Mouse (Mus musculus): ENCODE measurements at regions not wholly inside any gene's neighbourhood (a gene's known extent, or its start where the extent isn't known, plus 50 kb on each side); places are given as distances from the start of the nearest gene placed in this dataset.

- ATAC-seq (no peak), DNase-seq (ENCODE audit: low spot score) (no peak)
- Histone ChIP-seq H3K9ac (replicated peaks; ENCODE audit: low read depth) (no peak overlapping the region), H3K27ac (ENCODE audit: low read length) (no peak overlapping the region), H3K36me3 (ENCODE audit: insufficient read depth, low read length) (no peaks in the 10 kb centered on the region), H3K27me3 (replicated peaks; ENCODE audit: insufficient read depth, low read length) (no peaks in the 10 kb centered on the region), H3K4me2 (replicated peaks; ENCODE audit: low read depth, low read length) (no peak overlapping the region), H3K4me1 (ENCODE audit: insufficient read depth, low read depth, low read length) (no peaks in the 10 kb centered on the region), H3K9me3 (ENCODE audit: low read length) (no peaks in the 10 kb centered on the region), H3K4me3 (ENCODE audit: low read depth, low read length) (no peak overlapping the region)
- WGBS = 73% methylated on average over 2 of the region's 2 CpGs
- TF ChIP-seq EP300 (IDR thresholded peaks at IDR 0.05) (no peak), CTCF (IDR thresholded peaks at IDR 0.05) (no peak)
These were observed 240.7 kb downstream of the Pmp22 start for GRCm38 (mm10) chr11:63369475-63369874.

GRCm38 (mm10) chr11:63376311-63376710, 247.5 kb downstream of the Pmp22 start:
- Histone ChIP-seq H3K27ac (ENCODE audit: low read length) (no peak overlapping the region), H3K9ac (replicated peaks; ENCODE audit: low read depth) (no peak overlapping the region), H3K4me3 (ENCODE audit: low read depth, low read length) (no peak overlapping the region), H3K27me3 (replicated peaks; ENCODE audit: insufficient read depth, low read length) (no peaks in the 10 kb centered on the region), H3K4me1 (ENCODE audit: insufficient read depth, low read depth, low read length) (no peaks in the 10 kb centered on the region), H3K36me3 (ENCODE audit: insufficient read depth, low read length) (no peaks in the 10 kb centered on the region), H3K4me2 (replicated peaks; ENCODE audit: low read depth, low read length) (no peak overlapping the region), H3K9me3 (ENCODE audit: low read length) (no peaks in the 10 kb centered on the region)
- DNase-seq (ENCODE audit: low spot score) = no peak
- no peak for TF ChIP-seq CTCF (IDR thresholded peaks at IDR 0.05)
- no peak for TF ChIP-seq EP300 (IDR thresholded peaks at IDR 0.05)
- WGBS = 95% methylated on average over 3 of the region's 3 CpGs
- no peak for ATAC-seq

DNA sequence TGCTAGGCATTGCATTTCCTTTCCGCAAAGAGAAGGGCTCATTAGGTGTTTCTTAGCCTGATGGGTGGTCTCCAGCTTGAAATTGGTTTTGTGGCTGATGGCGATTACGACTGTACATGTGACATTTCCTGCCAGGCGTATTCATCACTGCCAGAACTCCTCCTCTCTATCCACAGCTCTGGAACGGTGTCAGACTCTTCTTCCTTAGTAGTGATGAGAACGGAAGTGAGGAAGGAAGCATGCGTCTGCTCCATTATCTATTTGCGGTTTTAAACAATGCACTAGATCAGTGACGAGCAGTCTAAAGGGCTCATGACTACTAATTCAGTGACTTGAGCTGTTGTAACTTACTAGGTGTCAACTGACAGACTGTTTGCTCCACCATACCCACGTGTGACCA, 248.2 kb downstream of the Pmp22 start:
- no peak overlapping the region for H3K27ac ChIP-seq (ENCODE audit: low read length)

GRCm38 (mm10) chr11:63388247-63388646, 259.5 kb downstream of the Pmp22 start:
- TF ChIP-seq CTCF (IDR thresholded peaks at IDR 0.05) (no peak), EP300 (IDR thresholded peaks at IDR 0.05) (no peak)
- no peak overlapping the region for H3K4me3 ChIP-seq (ENCODE audit: low read depth, low read length)
- WGBS = 73% methylated on average over 4 of the region's 4 CpGs
- H3K27ac ChIP-seq (ENCODE audit: low read length) = no peak overlapping the region
- H3K4me1 ChIP-seq (ENCODE audit: insufficient read depth, low read depth, low read length) = no peaks in the 10 kb centered on the region
- no peaks in the 10 kb centered on the region for H3K9me3 ChIP-seq (ENCODE audit: low read length)
- no peak overlapping the region for H3K9ac ChIP-seq (replicated peaks; ENCODE audit: low read depth)
- H3K4me2 ChIP-seq (replicated peaks; ENCODE audit: low read depth, low read length) = no peak overlapping the region
- H3K36me3 ChIP-seq (ENCODE audit: insufficient read depth, low read length) = no peaks in the 10 kb centered on the region
- ATAC-seq (no peak), DNase-seq (ENCODE audit: low spot score) (no peak)
- H3K27me3 ChIP-seq (replicated peaks; ENCODE audit: insufficient read depth, low read length) = no peaks in the 10 kb centered on the region

More for the DNA sequence above, 248.2 kb downstream of the Pmp22 start:
- no peaks in the 10 kb centered on the region for H3K9me3 ChIP-seq (ENCODE audit: low read length)
- H3K27me3 ChIP-seq (replicated peaks; ENCODE audit: insufficient read depth, low read length) = no peaks in the 10 kb centered on the region
- no peaks in the 10 kb centered on the region for H3K4me1 ChIP-seq (ENCODE audit: insufficient read depth, low read depth, low read length)
- H3K4me3 ChIP-seq (ENCODE audit: low read depth, low read length) = no peak overlapping the region
- TF ChIP-seq EP300 (IDR thresholded peaks at IDR 0.05) = no peak
- TF ChIP-seq CTCF (IDR thresholded peaks at IDR 0.05) = no peak
- ATAC-seq (peak; percentile 54), DNase-seq (ENCODE audit: low spot score) (peak; percentile 53)
- H3K9ac ChIP-seq (replicated peaks; ENCODE audit: low read depth) = no peak overlapping the region
- no peaks in the 10 kb centered on the region for H3K36me3 ChIP-seq (ENCODE audit: insufficient read depth, low read length)
- WGBS = 44% methylated on average over 10 of the region's 10 CpGs
- H3K4me2 ChIP-seq (replicated peaks; ENCODE audit: low read depth, low read length) = no peak overlapping the region

DNA sequence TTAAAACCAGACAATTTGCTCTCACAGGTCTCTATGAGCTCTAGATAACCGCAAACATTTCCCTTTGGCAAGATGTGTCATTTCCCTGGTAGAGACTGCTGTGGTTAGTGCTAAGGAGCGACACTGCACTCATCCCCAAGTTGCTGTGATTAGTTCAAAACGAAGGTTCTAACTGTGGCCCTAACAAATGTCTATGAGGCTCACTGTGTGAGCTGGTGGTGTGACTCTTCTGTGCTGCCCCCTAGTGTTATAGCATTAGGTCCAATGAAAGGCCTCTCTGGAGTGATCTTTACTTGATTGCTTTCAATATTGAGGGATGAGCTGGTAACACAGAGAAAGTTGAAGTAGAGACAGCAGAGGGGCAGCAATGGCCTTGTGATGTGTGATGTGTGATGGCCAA, 262.7 kb downstream of the Pmp22 start:
- Histone ChIP-seq H3K4me2 (replicated peaks; ENCODE audit: low read depth, low read length) (no peak overlapping the region), H3K9ac (replicated peaks; ENCODE audit: low read depth) (no peak overlapping the region), H3K27ac (ENCODE audit: low read length) (no peak overlapping the region), H3K27me3 (replicated peaks; ENCODE audit: insufficient read depth, low read length) (no peaks in the 10 kb centered on the region), H3K9me3 (ENCODE audit: low read length) (no peaks in the 10 kb centered on the region), H3K4me1 (ENCODE audit: insufficient read depth, low read depth, low read length) (no peaks in the 10 kb centered on the region), H3K36me3 (ENCODE audit: insufficient read depth, low read length) (no peaks in the 10 kb centered on the region), H3K4me3 (ENCODE audit: low read depth, low read length) (no peak overlapping the region)
- peak; percentile 24 for DNase-seq (ENCODE audit: low spot score)
- TF ChIP-seq EP300 (IDR thresholded peaks at IDR 0.05) (no peak), CTCF (IDR thresholded peaks at IDR 0.05) (peak; percentile 67)
- WGBS = 42% methylated on average over 3 of the region's 3 CpGs
- no peak for ATAC-seq

DNA sequence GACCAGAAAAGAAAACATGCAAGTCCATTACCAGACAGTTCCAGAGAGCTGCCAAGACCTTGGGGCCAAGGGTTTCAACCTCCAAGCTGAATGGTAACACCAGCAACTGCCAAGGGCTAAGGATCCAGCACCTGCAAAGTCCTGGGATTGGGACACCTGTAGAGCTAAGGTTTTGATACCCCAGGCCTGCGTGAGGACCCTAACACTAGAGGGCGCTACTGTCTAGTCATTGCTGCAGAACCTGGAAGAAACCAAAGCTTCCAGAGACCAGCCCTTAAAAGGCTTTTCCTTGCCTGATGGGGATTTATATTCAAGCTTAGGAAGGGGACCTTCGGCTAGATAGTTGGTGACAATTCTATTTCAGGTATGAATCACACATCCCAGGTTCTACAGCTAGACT, 263.6 kb downstream of the Pmp22 start:
- no peaks in the 10 kb centered on the region for H3K4me1 ChIP-seq (ENCODE audit: insufficient read depth, low read depth, low read length)
- H3K9ac ChIP-seq (replicated peaks; ENCODE audit: low read depth) = no peak overlapping the region
- H3K27me3 ChIP-seq (replicated peaks; ENCODE audit: insufficient read depth, low read length) = no peaks in the 10 kb centered on the region
- no peak overlapping the region for H3K4me2 ChIP-seq (replicated peaks; ENCODE audit: low read depth, low read length)
- TF ChIP-seq EP300 (IDR thresholded peaks at IDR 0.05) (no peak), CTCF (IDR thresholded peaks at IDR 0.05) (peak; percentile 59)
- no peaks in the 10 kb centered on the region for H3K9me3 ChIP-seq (ENCODE audit: low read length)
- WGBS = 52% methylated on average over 3 of the region's 3 CpGs
- ATAC-seq = no peak
- no peak overlapping the region for H3K27ac ChIP-seq (ENCODE audit: low read length)
- no peaks in the 10 kb centered on the region for H3K36me3 ChIP-seq (ENCODE audit: insufficient read depth, low read length)
- DNase-seq (ENCODE audit: low spot score) = no peak
- no peak overlapping the region for H3K4me3 ChIP-seq (ENCODE audit: low read depth, low read length)

GRCm38 (mm10) chr11:63394201-63394600, 265.4 kb downstream of the Pmp22 start:
- WGBS = 32% methylated on average over 3 of the region's 3 CpGs
- ATAC-seq = no peak
- no peak overlapping the region for H3K27ac ChIP-seq (ENCODE audit: low read length)

More at GRCm38 (mm10) chr11:63394201-63394600, 265.4 kb downstream of the Pmp22 start:
- DNase-seq (ENCODE audit: low spot score) = no peak
- H3K4me2 ChIP-seq (replicated peaks; ENCODE audit: low read depth, low read length) = no peak overlapping the region
- TF ChIP-seq CTCF (IDR thresholded peaks at IDR 0.05) (no peak), EP300 (IDR thresholded peaks at IDR 0.05) (no peak)
- H3K36me3 ChIP-seq (ENCODE audit: insufficient read depth, low read length) = no peaks in the 10 kb centered on the region
- H3K9me3 ChIP-seq (ENCODE audit: low read length) = no peaks in the 10 kb centered on the region
- no peaks in the 10 kb centered on the region for H3K4me1 ChIP-seq (ENCODE audit: insufficient read depth, low read depth, low read length)
- no peaks in the 10 kb centered on the region for H3K27me3 ChIP-seq (replicated peaks; ENCODE audit: insufficient read depth, low read length)
- no peak overlapping the region for H3K9ac ChIP-seq (replicated peaks; ENCODE audit: low read depth)
- no peak overlapping the region for H3K4me3 ChIP-seq (ENCODE audit: low read depth, low read length)
